In genomic region chr4:124792114-124792513, GRCm38 (mm10) we compare ENCODE assay signal across 11 mouse cellular contexts.
"Had no signal": no experiment of that assay in that cellular context is flagged by ENCODE, and none has a peak within 500 bp of the region (broad histone marks: within the 10 kb centered on the region; RNA-seq: fewer than 3 reads in every experiment).

No protein-coding gene starts in this region.

- H3K9me3 ChIP-seq: limb, embryonic 13.5 days; midbrain, embryonic 13.5 days; stomach, embryonic 15.5 days had no signal

- ATAC-seq: midbrain, embryonic 13.5 days had no signal

- DNase-seq: kidney, postnatal 25 days; lung, adult 18-20 months; lung, postnatal 36 days; right cerebral cortex, postnatal 14 days; thymus, adult 2 months; thymus, postnatal 25 days had no signal

- H3K4me1 ChIP-seq: limb, embryonic 13.5 days; midbrain, embryonic 13.5 days; stomach, embryonic 15.5 days had no signal

- H3K4me3 ChIP-seq: left cerebral cortex, adult 2 months; limb, embryonic 13.5 days; midbrain, embryonic 13.5 days; stomach, embryonic 15.5 days had no signal

- H3K27ac ChIP-seq: left cerebral cortex, adult 2 months; limb, embryonic 13.5 days; liver, embryonic 14.5 days; midbrain, embryonic 13.5 days; stomach, embryonic 15.5 days had no signal

- H3K4me2 ChIP-seq: limb, embryonic 13.5 days; midbrain, embryonic 13.5 days; stomach, embryonic 15.5 days had no signal

- H3K9ac ChIP-seq: limb, embryonic 13.5 days; liver, embryonic 14.5 days; midbrain, embryonic 13.5 days; stomach, embryonic 15.5 days had no signal

- H3K27me3 ChIP-seq: limb, embryonic 13.5 days; midbrain, embryonic 13.5 days; stomach, embryonic 15.5 days had no signal
